Mouse (Mus musculus) erythroblast, embryonic 14.5 days (primary cell): ENCODE measurements around the gene Mfsd11. TPM values are rescaled to one million over a fixed set of nuclear protein-coding genes. Genes with fewer than 3 reads are reported as not detected.

Experiments used
- H3K27me3 ChIP-seq: 2 replicates; pipeline ENCODE4 v1.6.1; 2012; ENCODE audit warnings: inconsistent platforms; ENCODE audit not compliant: control insufficient read depth
- H3K36me3 ChIP-seq: 2 replicates; pipeline ENCODE4 v1.6.1; 2012; ENCODE audit warnings: mild to moderate bottlenecking, inconsistent platforms; ENCODE audit not compliant: control insufficient read depth
- H3K4me1 ChIP-seq: 2 replicates; pipeline ENCODE4 v1.6.1; 2012; ENCODE audit warnings: inconsistent platforms; ENCODE audit not compliant: control insufficient read depth
- H3K4me3 ChIP-seq: replicated peaks from 2 replicates; pipeline ENCODE3; 2012; ENCODE audit warnings: moderate library complexity, mild to moderate bottlenecking, inconsistent platforms
- H3K9me3 ChIP-seq: 2 replicates; pipeline ENCODE4 v1.6.1; 2012; ENCODE audit warnings: low read length, inconsistent platforms, mixed read lengths; ENCODE audit not compliant: control insufficient read depth
- GATA1 ChIP-seq: IDR thresholded peaks from 2 replicates; pipeline ENCODE4 v1.6.1; 2012; ENCODE audit warnings: low read length, inconsistent platforms, mixed read lengths
- TAL1 ChIP-seq: IDR thresholded peaks from 3 replicates; pipeline ENCODE4 v1.6.1; 2012; ENCODE audit warnings: low read length, inconsistent platforms, mixed read lengths
- polyA plus RNA-seq: library from polyadenylated mRNA; stranded (reverse); fragments of >175 nt; gene quantifications from 2 replicates; pipeline ENCODE4 v1.2.3, GENCODE M21; 2012

Gene Mfsd11
- polyA plus RNA-seq, 1 experiment, result 1.2 TPM

DNA sequence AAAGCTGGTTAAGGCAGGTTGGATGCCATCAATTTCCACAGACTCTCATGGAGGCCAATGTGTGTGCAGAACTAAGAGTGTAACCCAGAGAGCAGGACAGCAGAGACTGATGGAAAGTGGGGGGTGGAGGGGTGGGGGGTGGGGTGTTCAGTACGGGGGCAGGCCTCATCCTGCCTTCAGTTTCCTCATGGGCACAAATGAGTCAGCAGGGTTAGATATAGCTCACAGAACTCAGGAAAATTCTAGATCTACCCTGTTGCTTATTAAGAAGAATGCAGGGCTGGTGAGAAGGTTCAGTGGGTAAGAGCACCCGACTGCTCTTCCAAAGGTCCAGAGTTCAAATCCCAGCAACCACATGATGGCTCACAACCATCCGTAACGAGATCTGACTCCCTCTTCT lies 17.4 kb downstream of the Mfsd11 start:
- Histone ChIP-seq H3K4me3 (no peak overlapping the region), H3K4me1 (no peaks in the 10 kb centered on the region), H3K36me3 (peaks cover 37% of the 10 kb centered on the region), H3K9me3 (no peaks in the 10 kb centered on the region), H3K27me3 (no peaks in the 10 kb centered on the region)
- TF ChIP-seq TAL1, result no peak

DNA sequence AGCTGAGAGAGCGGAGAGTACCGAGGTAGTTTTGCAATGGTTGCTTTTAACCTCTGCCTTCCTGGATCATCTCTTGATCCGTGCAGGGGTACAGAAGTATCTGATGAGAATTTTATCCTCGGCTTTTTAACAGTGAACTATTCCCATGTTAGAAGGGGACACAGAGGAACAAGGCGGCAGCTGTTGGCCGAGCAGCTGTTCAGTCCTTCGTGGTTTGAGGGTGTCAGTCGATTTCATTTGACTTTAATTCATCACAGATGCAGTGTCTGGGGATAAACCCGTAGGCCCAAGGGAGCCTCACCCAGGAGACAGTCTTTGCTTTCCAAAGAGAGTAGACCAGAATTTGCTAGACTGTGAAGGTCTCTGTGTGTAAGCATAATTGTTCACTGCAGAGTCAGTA lies 19.3 kb downstream of the Mfsd11 start:
- Histone ChIP-seq H3K27me3 (no peaks in the 10 kb centered on the region), H3K4me3 (no peak overlapping the region), H3K4me1 (no peaks in the 10 kb centered on the region), H3K36me3 (peaks cover 28% of the 10 kb centered on the region), H3K9me3 (no peaks in the 10 kb centered on the region)
- TF ChIP-seq GATA1, result no peak
- no peak for TF ChIP-seq TAL1

DNA sequence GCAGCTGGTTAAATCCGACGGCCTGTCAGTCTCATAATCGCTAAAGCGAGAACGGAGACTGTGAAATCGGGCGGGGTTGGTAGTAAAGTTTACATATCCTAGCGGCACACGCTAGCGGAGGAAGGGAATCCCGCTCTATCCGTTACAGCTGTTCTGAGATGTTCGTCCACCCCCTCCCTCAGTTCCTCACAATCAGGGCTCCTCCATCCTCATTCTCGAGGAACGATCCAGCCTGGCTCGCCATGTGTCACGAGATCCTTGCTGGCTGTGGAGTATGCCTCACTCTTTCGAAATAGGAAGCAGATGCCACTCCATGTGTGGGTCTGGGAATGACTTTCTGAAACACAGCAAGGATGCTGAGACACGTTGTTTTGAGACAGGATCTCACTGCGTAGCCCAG lies 21.7 kb downstream of the Mfsd11 start:
- Histone ChIP-seq H3K4me1 (no peaks in the 10 kb centered on the region), H3K36me3 (peaks cover 28% of the 10 kb centered on the region), H3K4me3 (no peak overlapping the region), H3K27me3 (no peaks in the 10 kb centered on the region), H3K9me3 (no peaks in the 10 kb centered on the region)
- TF ChIP-seq GATA1, result no peak
- no peak for TF ChIP-seq TAL1

DNA sequence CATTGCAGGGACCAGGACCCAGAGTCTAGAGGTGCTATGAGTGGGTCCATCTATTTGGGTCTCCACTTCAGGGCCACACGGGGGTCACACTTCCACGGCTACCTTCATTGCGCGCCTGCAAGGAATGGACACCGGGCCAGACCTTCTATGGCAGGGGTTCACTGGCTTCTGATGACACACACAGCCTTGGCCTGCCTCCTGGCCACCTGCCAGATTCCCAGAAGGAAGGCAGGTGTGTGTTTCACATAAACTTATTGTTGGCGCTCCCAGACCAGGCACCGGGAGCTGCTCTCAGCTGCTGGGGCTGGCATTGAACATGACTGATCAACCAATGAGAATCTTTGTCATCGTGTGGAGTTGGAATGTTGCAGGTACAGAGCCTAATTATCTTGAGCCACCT lies 26.2 kb downstream of the Mfsd11 start:
- Histone ChIP-seq H3K4me1 (no peaks in the 10 kb centered on the region), H3K36me3 (peaks cover 13% of the 10 kb centered on the region), H3K9me3 (no peaks in the 10 kb centered on the region), H3K4me3 (no peak overlapping the region), H3K27me3 (no peaks in the 10 kb centered on the region)
- TF ChIP-seq TAL1 (no peak), GATA1 (no peak)

DNA sequence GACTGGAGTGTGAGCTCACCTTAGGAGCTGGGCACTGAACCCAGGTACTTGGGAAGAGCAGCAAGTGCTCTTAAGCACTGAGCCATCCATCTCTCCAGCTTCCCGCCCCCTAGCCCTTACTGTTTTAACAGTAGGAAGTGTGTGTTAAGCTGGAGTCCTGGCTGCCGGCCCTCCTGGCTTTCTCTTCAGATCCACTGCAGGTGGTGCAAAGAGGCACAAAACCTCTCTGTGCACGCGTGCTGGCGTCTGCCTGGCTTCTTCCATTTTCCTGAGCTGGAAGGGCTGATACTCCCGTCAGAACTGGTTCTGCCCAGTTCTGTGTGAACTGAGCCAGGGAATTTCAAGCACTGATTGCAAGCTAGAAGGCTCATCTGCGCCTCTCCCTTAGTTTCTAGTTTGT lies 28.6 kb downstream of the Mfsd11 start:
- Histone ChIP-seq H3K4me1 (no peaks in the 10 kb centered on the region), H3K36me3 (no peaks in the 10 kb centered on the region; the same call in 1 of the 2 replicates), H3K4me3 (no peak overlapping the region), H3K27me3 (peaks cover 3% of the 10 kb centered on the region), H3K9me3 (no peaks in the 10 kb centered on the region)
- TF ChIP-seq TAL1 (no peak), GATA1 (no peak)

DNA sequence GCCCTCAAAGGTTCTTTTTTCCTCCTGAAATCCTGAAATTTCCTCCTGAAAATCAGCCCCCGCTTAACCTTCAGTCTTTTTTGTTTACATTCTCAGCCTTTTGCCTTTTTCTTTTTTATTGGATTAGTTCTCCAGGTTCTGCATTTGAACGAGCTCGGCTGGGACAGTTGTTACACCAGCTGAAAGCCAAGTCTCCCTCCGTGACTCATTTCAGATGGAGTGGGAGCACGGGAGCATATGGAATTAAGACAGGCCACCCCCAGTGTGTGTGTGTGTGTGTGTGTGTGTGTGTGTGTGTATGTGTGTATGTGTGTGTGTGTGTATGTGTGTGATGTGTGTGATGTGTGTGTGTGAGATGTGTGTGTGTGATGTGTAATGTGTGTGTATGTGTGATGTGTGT lies 29.2 kb downstream of the Mfsd11 start:
- Histone ChIP-seq H3K27me3 (peaks cover 5% of the 10 kb centered on the region), H3K9me3 (no peaks in the 10 kb centered on the region), H3K4me3 (no peak overlapping the region), H3K36me3 (no peaks in the 10 kb centered on the region), H3K4me1 (no peaks in the 10 kb centered on the region)
- TF ChIP-seq GATA1 (no peak), TAL1 (no peak)

DNA sequence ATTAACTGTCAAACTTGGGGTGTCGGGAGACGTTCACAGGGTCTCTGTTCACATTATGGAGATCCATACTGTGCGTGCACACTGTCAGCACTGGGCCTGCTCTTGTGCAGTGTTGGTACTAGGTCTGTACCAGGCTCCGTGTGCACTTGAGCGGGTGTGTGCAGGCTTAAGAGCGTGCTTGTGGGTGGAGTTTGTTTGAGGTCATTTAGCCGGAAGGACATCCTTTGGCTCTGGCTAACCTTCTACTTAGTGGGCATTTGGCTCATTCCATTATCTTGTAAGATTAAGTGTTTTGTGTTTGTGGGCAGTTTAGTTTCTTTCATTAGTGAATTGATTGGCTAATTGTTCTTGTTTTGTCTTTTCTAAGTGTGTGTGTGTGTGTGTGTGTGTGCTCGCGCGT lies 30.2 kb downstream of the Mfsd11 start:
- H3K4me1 ChIP-seq, result no peaks in the 10 kb centered on the region
- H3K4me3 ChIP-seq, result no peak overlapping the region
- H3K27me3 ChIP-seq, result peaks cover 13% of the 10 kb centered on the region
- TF ChIP-seq GATA1 (no peak), TAL1 (no peak)
- H3K9me3 ChIP-seq, result no peaks in the 10 kb centered on the region
- H3K36me3 ChIP-seq, result no peaks in the 10 kb centered on the region

DNA sequence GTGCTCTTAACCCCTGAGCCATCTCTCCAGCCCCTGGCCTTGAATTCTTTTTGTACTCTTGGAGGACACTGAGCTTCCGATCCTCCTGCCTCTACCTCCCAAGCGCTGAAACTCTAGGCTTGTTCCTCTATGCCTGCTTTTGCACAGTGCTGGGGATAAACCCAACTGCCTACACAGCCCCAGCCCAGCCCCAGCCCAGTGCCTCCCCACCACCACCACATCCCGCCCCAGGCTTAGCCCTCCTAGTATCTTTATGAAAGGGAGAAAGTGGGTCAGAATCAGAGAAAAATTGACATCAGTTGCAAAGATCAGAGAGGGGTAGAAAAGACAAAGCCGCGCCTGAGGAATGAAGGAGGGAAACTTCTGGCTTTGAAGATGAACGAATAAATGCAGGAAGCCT lies 31.8 kb downstream of the Mfsd11 start:
- H3K36me3 ChIP-seq, result no peaks in the 10 kb centered on the region
- peaks cover 13% of the 10 kb centered on the region for H3K27me3 ChIP-seq
- no peak overlapping the region for H3K4me3 ChIP-seq
- no peaks in the 10 kb centered on the region for H3K4me1 ChIP-seq
- TF ChIP-seq TAL1 (no peak), GATA1 (no peak)
- H3K9me3 ChIP-seq, result no peaks in the 10 kb centered on the region

DNA sequence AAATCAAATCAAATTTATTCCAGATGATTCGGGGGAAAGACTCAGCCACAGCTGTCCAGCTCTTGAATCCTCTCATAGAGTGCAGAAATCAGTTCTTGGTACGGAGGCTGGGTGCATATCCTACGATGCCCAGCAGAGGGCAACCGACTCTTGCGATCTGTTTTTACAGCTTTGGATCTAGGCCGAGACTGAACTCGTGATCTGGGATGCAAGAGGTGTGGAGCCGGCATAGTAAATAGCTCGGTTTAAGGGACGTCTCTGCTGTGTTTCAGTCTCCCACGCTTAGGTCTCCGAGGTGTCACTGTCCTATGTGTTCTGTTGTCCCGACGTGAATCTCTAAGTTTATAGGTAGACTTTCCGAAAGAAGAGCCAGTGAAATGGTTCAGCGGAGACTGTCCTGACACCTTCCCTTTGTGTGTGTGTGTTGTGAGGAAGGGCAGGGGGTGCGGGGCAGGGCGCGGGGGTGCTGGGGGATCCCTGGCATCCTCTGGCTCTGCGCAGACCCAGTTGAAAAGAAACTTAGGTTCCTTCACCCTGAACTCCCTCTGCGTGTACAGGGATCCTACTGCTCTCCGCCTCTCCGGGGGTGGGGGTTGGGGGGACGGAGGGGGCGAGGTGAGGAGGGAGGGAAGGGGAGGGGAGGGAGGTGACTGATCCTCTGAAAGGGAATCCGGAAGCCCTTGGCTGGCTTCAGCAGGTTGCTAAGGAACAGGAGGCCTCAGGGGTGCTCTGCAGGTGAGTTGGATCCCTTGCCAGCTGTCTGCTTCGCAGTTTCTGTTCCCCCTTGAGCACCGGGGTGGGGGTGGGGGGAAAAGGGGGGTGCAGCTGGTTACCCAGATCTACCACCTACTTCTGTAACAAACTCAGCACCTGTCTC lies 33.3 kb downstream of the Mfsd11 start:
- no peak overlapping the region for H3K4me3 ChIP-seq
- H3K4me1 ChIP-seq, result no peaks in the 10 kb centered on the region
- no peaks in the 10 kb centered on the region for H3K9me3 ChIP-seq
- H3K27me3 ChIP-seq, result peaks cover 14% of the 10 kb centered on the region
- TF ChIP-seq TAL1, result no peak
- TF ChIP-seq GATA1, result no peak
- H3K36me3 ChIP-seq, result no peaks in the 10 kb centered on the region

DNA sequence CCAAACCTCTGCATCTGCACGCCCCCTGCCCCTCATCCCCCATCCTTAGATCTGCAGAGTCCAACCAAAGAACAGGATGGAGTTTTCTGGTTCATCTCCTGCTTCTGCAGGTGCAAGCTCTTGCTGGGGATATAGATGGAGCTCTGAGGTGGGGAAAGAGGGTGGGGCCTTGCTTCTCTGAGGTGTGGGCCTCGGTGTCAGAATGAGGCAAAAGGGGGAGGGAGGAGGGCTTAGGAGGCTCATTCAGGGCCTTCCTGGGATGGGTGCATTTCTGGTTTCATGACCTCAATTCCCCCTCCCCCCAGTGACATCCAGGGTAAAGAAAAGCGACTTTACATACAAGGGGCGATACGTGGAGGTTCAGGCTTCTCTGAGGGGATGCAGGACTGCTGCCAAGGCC lies 34.9 kb downstream of the Mfsd11 start:
- no peaks in the 10 kb centered on the region for H3K36me3 ChIP-seq
- no peaks in the 10 kb centered on the region for H3K9me3 ChIP-seq
- H3K4me1 ChIP-seq, result no peaks in the 10 kb centered on the region
- peaks cover 17% of the 10 kb centered on the region for H3K27me3 ChIP-seq
- H3K4me3 ChIP-seq, result no peak overlapping the region
- no peak for TF ChIP-seq TAL1
- no peak for TF ChIP-seq GATA1
